Mouse (Mus musculus): ENCODE results near the gene Nup133. TPM values are rescaled to one million over a fixed set of nuclear protein-coding genes. Genes with fewer than 3 reads are reported as not detected.

Gene Nup133
- polyA plus RNA-seq, 1 experiment from 2014 or later, result 8.5 TPM

GRCm38 (mm10) chr8:123854733-123855475 lies 94.2 kb downstream of the Nup133 start:
- no peak overlapping the region for H3K9ac ChIP-seq (ENCODE audit: low read depth, low read length)
- no peak overlapping the region for H3K27ac ChIP-seq (ENCODE audit: low read depth, low read length)
- no peak overlapping the region for H3K4me3 ChIP-seq (ENCODE audit: low read depth, low read length)
- H3K9me3 ChIP-seq (ENCODE audit: control insufficient read depth), result no peaks in the 10 kb centered on the region
- TF ChIP-seq CTCF (IDR thresholded peaks at IDR 0.05; ENCODE audit: low read depth), result no peak
- H3K36me3 ChIP-seq (ENCODE audit: control insufficient read depth, insufficient read depth), result no peaks in the 10 kb centered on the region
- no peaks in the 10 kb centered on the region for H3K27me3 ChIP-seq (replicated peaks; ENCODE audit: control insufficient read depth, insufficient read depth, low read length)
- H3K4me1 ChIP-seq (replicated peaks; ENCODE audit: control insufficient read depth, insufficient read depth, low read length), result no peaks in the 10 kb centered on the region
- no peak for ATAC-seq
- 88% methylated on average over 9 of the region's 9 CpGs for WGBS
- H3K4me2 ChIP-seq (replicated peaks; ENCODE audit: low read depth), result no peak overlapping the region

GRCm38 (mm10) chr8:123854252-123854651 lies 94.8 kb downstream of the Nup133 start:
- no peak overlapping the region for H3K9ac ChIP-seq (ENCODE audit: low read depth, low read length)
- no peak overlapping the region for H3K27ac ChIP-seq (ENCODE audit: low read depth, low read length)
- no peak overlapping the region for H3K4me2 ChIP-seq (replicated peaks; ENCODE audit: low read depth)
- H3K4me1 ChIP-seq (replicated peaks; ENCODE audit: control insufficient read depth, insufficient read depth, low read length), result no peaks in the 10 kb centered on the region
- 81% methylated on average over 1 of the region's 1 CpGs for WGBS
- no peaks in the 10 kb centered on the region for H3K9me3 ChIP-seq (ENCODE audit: control insufficient read depth)
- no peaks in the 10 kb centered on the region for H3K36me3 ChIP-seq (ENCODE audit: control insufficient read depth, insufficient read depth)
- ATAC-seq, result no peak
- no peak overlapping the region for H3K4me3 ChIP-seq (ENCODE audit: low read depth, low read length)
- H3K27me3 ChIP-seq (replicated peaks; ENCODE audit: control insufficient read depth, insufficient read depth, low read length), result no peaks in the 10 kb centered on the region
- no peak for TF ChIP-seq CTCF (IDR thresholded peaks at IDR 0.05; ENCODE audit: low read depth)

GRCm38 (mm10) chr8:123851590-123851989 lies 97.5 kb downstream of the Nup133 start:
- no peak for TF ChIP-seq CTCF (IDR thresholded peaks at IDR 0.05; ENCODE audit: low read depth)
- ATAC-seq, result no peak
- Histone ChIP-seq H3K4me3 (ENCODE audit: low read depth, low read length) (no peak overlapping the region), H3K4me2 (replicated peaks; ENCODE audit: low read depth) (no peak overlapping the region), H3K27me3 (replicated peaks; ENCODE audit: control insufficient read depth, insufficient read depth, low read length) (no peaks in the 10 kb centered on the region), H3K4me1 (replicated peaks; ENCODE audit: control insufficient read depth, insufficient read depth, low read length) (peaks cover 7% of the 10 kb centered on the region; the same call in 1 of the 2 replicates), H3K9ac (ENCODE audit: low read depth, low read length) (no peak overlapping the region), H3K36me3 (ENCODE audit: control insufficient read depth, insufficient read depth) (no peaks in the 10 kb centered on the region), H3K27ac (ENCODE audit: low read depth, low read length) (no peak overlapping the region), H3K9me3 (ENCODE audit: control insufficient read depth) (no peaks in the 10 kb centered on the region)
- WGBS, result 33% methylated on average over 5 of the region's 5 CpGs

DNA sequence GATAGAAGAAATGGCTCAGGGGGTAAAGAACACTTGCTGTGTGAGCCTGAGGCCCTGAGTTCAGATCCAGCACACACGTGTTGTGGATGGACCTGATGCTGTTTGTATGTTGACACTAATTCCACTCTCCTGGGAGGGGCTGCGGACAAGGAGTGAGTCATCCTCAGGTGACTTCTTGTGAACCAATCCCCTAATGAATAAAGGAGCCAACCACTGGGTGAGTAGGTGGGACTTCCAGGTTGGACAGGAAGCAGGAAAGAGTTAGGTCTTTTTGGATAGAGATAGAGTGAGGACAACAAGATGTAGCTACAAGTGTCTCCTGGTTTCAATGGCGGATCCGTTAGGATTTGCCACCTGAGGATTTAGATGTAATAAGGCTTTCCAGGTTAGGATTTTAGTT lies 99.7 kb downstream of the Nup133 start:
- Histone ChIP-seq H3K4me3 (ENCODE audit: low read depth, low read length) (no peak overlapping the region), H3K9ac (ENCODE audit: low read depth, low read length) (no peak overlapping the region), H3K9me3 (ENCODE audit: control insufficient read depth) (no peaks in the 10 kb centered on the region), H3K36me3 (ENCODE audit: control insufficient read depth, insufficient read depth) (no peaks in the 10 kb centered on the region), H3K27ac (ENCODE audit: low read depth, low read length) (no peak overlapping the region), H3K4me1 (replicated peaks; ENCODE audit: control insufficient read depth, insufficient read depth, low read length) (peaks cover 7% of the 10 kb centered on the region; the same call in 1 of the 2 replicates), H3K27me3 (replicated peaks; ENCODE audit: control insufficient read depth, insufficient read depth, low read length) (no peaks in the 10 kb centered on the region), H3K4me2 (replicated peaks; ENCODE audit: low read depth) (no peak overlapping the region)
- 83% methylated on average over 4 of the region's 4 CpGs for WGBS
- ATAC-seq, result no peak
- no peak for TF ChIP-seq CTCF (IDR thresholded peaks at IDR 0.05; ENCODE audit: low read depth)

DNA sequence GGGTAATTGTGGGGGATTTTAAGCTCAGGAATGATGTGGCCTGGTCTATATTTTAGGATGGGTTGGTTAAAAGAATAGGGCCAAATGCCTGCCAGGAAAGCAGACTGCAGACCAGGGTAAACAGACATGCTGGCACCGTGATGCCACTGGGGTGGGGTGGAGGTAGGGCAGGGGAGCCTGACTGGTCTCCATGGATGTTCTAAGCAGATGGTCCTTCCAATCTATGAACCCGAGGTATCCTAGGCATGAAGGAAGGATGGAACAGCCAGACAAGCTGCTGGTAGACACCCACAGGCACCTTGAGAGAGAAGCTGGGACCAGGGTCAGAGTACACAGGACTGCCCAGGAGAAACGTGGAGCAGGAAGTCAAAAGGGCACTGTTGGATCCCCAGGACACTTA lies 101.5 kb downstream of the Nup133 start:
- Histone ChIP-seq H3K4me2 (replicated peaks; ENCODE audit: low read depth) (no peak overlapping the region), H3K4me1 (replicated peaks; ENCODE audit: control insufficient read depth, insufficient read depth, low read length) (peaks cover 7% of the 10 kb centered on the region; the same call in 1 of the 2 replicates), H3K36me3 (ENCODE audit: control insufficient read depth, insufficient read depth) (no peaks in the 10 kb centered on the region), H3K4me3 (ENCODE audit: low read depth, low read length) (no peak overlapping the region), H3K27me3 (replicated peaks; ENCODE audit: control insufficient read depth, insufficient read depth, low read length) (no peaks in the 10 kb centered on the region), H3K9ac (ENCODE audit: low read depth, low read length) (no peak overlapping the region), H3K9me3 (ENCODE audit: control insufficient read depth) (no peaks in the 10 kb centered on the region), H3K27ac (ENCODE audit: low read depth, low read length) (no peak overlapping the region)
- peak; percentile 48; the same call in 1 of the 2 replicates for ATAC-seq
- no peak for TF ChIP-seq CTCF (IDR thresholded peaks at IDR 0.05; ENCODE audit: low read depth)
- 50% methylated on average over 3 of the region's 3 CpGs for WGBS

Other genes with a start within 250 kb of the Nup133 start
- gene Rab4a, start 143.3 kb downstream of the Nup133 start, polyA plus RNA-seq (2015; fragmentation: Nextera tagmentation; extraction: Ambion mirVana), result 104 TPM in 2 replicates
- gene Ccsap, start 89.1 kb downstream of the Nup133 start, polyA plus RNA-seq (2015; fragmentation: Nextera tagmentation; extraction: Ambion mirVana), result 1.5 and 1.8 TPM in 2 replicates
- gene Acta1, start 54.5 kb downstream of the Nup133 start, polyA plus RNA-seq (2015; fragmentation: Nextera tagmentation; extraction: Ambion mirVana), result 2.7 and 7.6 TPM in 2 replicates
- gene Abcb10, start 33.9 kb upstream of the Nup133 start, polyA plus RNA-seq (2015; fragmentation: Nextera tagmentation; extraction: Ambion mirVana), result 10.7 and 11.9 TPM in 2 replicates
- gene Taf5l, start 72.1 kb upstream of the Nup133 start, polyA plus RNA-seq (2015; fragmentation: Nextera tagmentation; extraction: Ambion mirVana), result 18.6 and 18.8 TPM in 2 replicates
- gene Urb2, start 72.2 kb upstream of the Nup133 start, polyA plus RNA-seq (2015; fragmentation: Nextera tagmentation; extraction: Ambion mirVana), result 1.6 and 1.7 TPM in 2 replicates

Data from intestine, postnatal 0 days (tissue).